Mouse (Mus musculus) gastrocnemius, adult 2 months (tissue): ENCODE data around the gene Gpr155. TPM values are rescaled to one million over a fixed set of nuclear protein-coding genes. Genes with fewer than 3 reads are reported as not detected.
A peak's percentile ranks its signal among the peaks of the same experiment; 100 is the strongest.

Experiments used
- DNase-seq: peaks from one replicate; pipeline ENCODE4 v3.0.0; 2022
- H3K27ac ChIP-seq: fragments of 200-600 bp; 2 replicates; pipeline ENCODE4 v1.8.1; 2022; ENCODE audit warnings: mild to moderate bottlenecking
- H3K4me3 ChIP-seq: fragments of 200-600 bp; 2 replicates; pipeline ENCODE4 v1.8.1; 2022; ENCODE audit warnings: mild to moderate bottlenecking, moderate library complexity
- CTCF ChIP-seq: fragments of 200-600 bp; IDR thresholded peaks from 2 replicates; pipeline ENCODE4 v1.8.1; 2022; ENCODE audit warnings: antibody characterized with exemption, mild to moderate bottlenecking, moderate library complexity
- intact Hi-C: fragments of 180-260 bp; cut with DNase I; formaldehyde crosslinking; loops from one replicate; pipeline ENCODE4 v1.15.1; 2025
- total RNA-seq, 2 experiments: library from RNA; stranded (reverse); gene quantifications; 2 replicates each; pipeline ENCODE4 v1.2.3; 2021

Gpr155 gene
- total RNA-seq, 2 experiments from 2014 or later, result 14.1 to 15.7 TPM

GRCm38 (mm10) chr2:73345204-73345603 is 41.2 kb downstream of the Gpr155 start:
- no peak for TF ChIP-seq CTCF

GRCm38 (mm10) chr2:73343701-73344100 is 42.7 kb downstream of the Gpr155 start:
- no peak for TF ChIP-seq CTCF
- intact Hi-C loops, result no loop called here
- no peak for DNase-seq

More at GRCm38 (mm10) chr2:73345204-73345603, 41.2 kb downstream of the Gpr155 start:
- H3K4me3 ChIP-seq, result no peak overlapping the region
- H3K27ac ChIP-seq, result no peak overlapping the region
- intact Hi-C loops, result no loop called here
- no peak for DNase-seq

GRCm38 (mm10) chr2:73338415-73338814 is 48.0 kb downstream of the Gpr155 start:
- DNase-seq, result no peak
- no peak for TF ChIP-seq CTCF
- Histone ChIP-seq H3K27ac (no peak overlapping the region), H3K4me3 (no peak overlapping the region)
- intact Hi-C loops, result no loop called here

More at GRCm38 (mm10) chr2:73343701-73344100, 42.7 kb downstream of the Gpr155 start:
- Histone ChIP-seq H3K4me3 (no peak overlapping the region), H3K27ac (no peak overlapping the region)

GRCm38 (mm10) chr2:73335949-73336348 is 50.4 kb downstream of the Gpr155 start:
- no peak for TF ChIP-seq CTCF

GRCm38 (mm10) chr2:73325871-73326270 is 60.5 kb downstream of the Gpr155 start:
- intact Hi-C loops, result no loop called here
- no peak for TF ChIP-seq CTCF
- Histone ChIP-seq H3K27ac (0 out of 2 replicates have a peak overlapping the region, but pooled peaks have one; percentile 32), H3K4me3 (no peak overlapping the region)
- no peak for DNase-seq

More at GRCm38 (mm10) chr2:73335949-73336348, 50.4 kb downstream of the Gpr155 start:
- no peak overlapping the region for H3K27ac ChIP-seq
- intact Hi-C loops, result no loop called here
- no peak for DNase-seq
- no peak overlapping the region for H3K4me3 ChIP-seq

GRCm38 (mm10) chr2:73322991-73323390 is 63.4 kb downstream of the Gpr155 start:
- Histone ChIP-seq H3K27ac (no peak overlapping the region), H3K4me3 (no peak overlapping the region)
- no peak for TF ChIP-seq CTCF
- intact Hi-C loops, result no loop called here
- DNase-seq, result no peak

GRCm38 (mm10) chr2:73319218-73319617 is 67.2 kb downstream of the Gpr155 start:
- intact Hi-C loops, result no loop called here
- no peak for TF ChIP-seq CTCF
- H3K4me3 ChIP-seq, result no peak overlapping the region
- DNase-seq, result no peak
- H3K27ac ChIP-seq, result no peak overlapping the region

- no peak for TF ChIP-seq CTCF
- no peak for DNase-seq
- intact Hi-C loops, result no loop called here
These were observed 68.9 kb downstream of the Gpr155 start for GRCm38 (mm10) chr2:73317426-73317825.

GRCm38 (mm10) chr2:73314311-73314710 is 72.1 kb downstream of the Gpr155 start:
- DNase-seq, result no peak
- no peak overlapping the region for H3K4me3 ChIP-seq
- H3K27ac ChIP-seq, result no peak overlapping the region; the same call in 1 of the 2 replicates
- intact Hi-C loops, result no loop called here
- no peak for TF ChIP-seq CTCF

More at GRCm38 (mm10) chr2:73317426-73317825, 68.9 kb downstream of the Gpr155 start:
- Histone ChIP-seq H3K4me3 (no peak overlapping the region), H3K27ac (no peak overlapping the region)

GRCm38 (mm10) chr2:73313117-73313501 is 73.3 kb downstream of the Gpr155 start:
- intact Hi-C loops, result loop anchor here (2.0 kb wide), 1 partner anchor 74 kb away; the partner anchor contains the start of gene Gpr155
- Histone ChIP-seq H3K27ac (peak overlapping the region; percentile 95), H3K4me3 (peak overlapping the region; percentile 79)
- DNase-seq, result peak; percentile 50
- TF ChIP-seq CTCF, result no peak

- peak within 1 kb of the TSS; percentile 95 for H3K27ac ChIP-seq
- peak; percentile 97 for DNase-seq
- peak within 1 kb of the TSS; percentile 79 for H3K4me3 ChIP-seq
- intact Hi-C loops, result loop anchor here (2.0 kb wide), 1 partner anchor 74 kb away; the partner anchor contains the start of gene Gpr155
- no peak for TF ChIP-seq CTCF
These were observed 73.9 kb downstream of the Gpr155 start, which contains the start of the genes Scrn3 and Cir1 for GRCm38 (mm10) chr2:73312152-73313116. Scrn3 (plus strand) TSS chr2:73312601. Cir1 (minus strand) TSS chr2:73312701.

GRCm38 (mm10) chr2:73306006-73306405 is 80.4 kb downstream of the Gpr155 start:
- DNase-seq, result no peak
- intact Hi-C loops, result no loop called here
- Histone ChIP-seq H3K27ac (no peak overlapping the region), H3K4me3 (no peak overlapping the region)
- no peak for TF ChIP-seq CTCF

GRCm38 (mm10) chr2:73304506-73304905 is 81.9 kb downstream of the Gpr155 start:
- no peak for DNase-seq
- no peak overlapping the region for H3K4me3 ChIP-seq
- TF ChIP-seq CTCF, result no peak
- intact Hi-C loops, result no loop called here
- no peak overlapping the region for H3K27ac ChIP-seq
